Mouse (Mus musculus): ENCODE measurements around the gene Zfp719. TPM values are rescaled to one million over a fixed set of nuclear protein-coding genes. Genes with fewer than 3 reads are reported as not detected.

Gene Zfp719
- polyA plus RNA-seq, 1 experiment: 9.2 TPM

- Histone ChIP-seq H3K4me3 (ENCODE audit: insufficient read depth, low read length) (no peak overlapping the region), H3K4me1 (ENCODE audit: control insufficient read depth, insufficient read depth, low read length) (no peaks in the 10 kb centered on the region), H3K27ac (ENCODE audit: insufficient read depth, low read length) (no peak overlapping the region)
- TF ChIP-seq POLR2A (IDR thresholded peaks at IDR 0.05; ENCODE audit: extremely low read depth, insufficient read depth, low read length): no peak
- no peak for TF ChIP-seq CTCF (IDR thresholded peaks at IDR 0.05; ENCODE audit: extremely low read depth, insufficient read depth, low read length)
Measured at GRCm38 (mm10) chr7:43633940-43634339, 54.5 kb downstream of the Zfp719 start.

- no peak within 1 kb of the TSS for H3K27ac ChIP-seq (ENCODE audit: insufficient read depth, low read length)
- no peak within 1 kb of the TSS for H3K4me3 ChIP-seq (ENCODE audit: insufficient read depth, low read length)
- H3K4me1 ChIP-seq (ENCODE audit: control insufficient read depth, insufficient read depth, low read length): no peaks in the 10 kb centered on the region
- no peak for TF ChIP-seq CTCF (IDR thresholded peaks at IDR 0.05; ENCODE audit: extremely low read depth, insufficient read depth, low read length)
- TF ChIP-seq POLR2A (IDR thresholded peaks at IDR 0.05; ENCODE audit: extremely low read depth, insufficient read depth, low read length): no peak
Measured at GRCm38 (mm10) chr7:43634500-43634899, 55.1 kb downstream of the Zfp719 start, which contains the start of gene Ceacam18. Gene Ceacam18 (plus strand): TSS chr7:43634707.

- no peak overlapping the region for H3K27ac ChIP-seq (ENCODE audit: insufficient read depth, low read length)
- no peak for TF ChIP-seq CTCF (IDR thresholded peaks at IDR 0.05; ENCODE audit: extremely low read depth, insufficient read depth, low read length)
- TF ChIP-seq POLR2A (IDR thresholded peaks at IDR 0.05; ENCODE audit: extremely low read depth, insufficient read depth, low read length): no peak
- H3K4me3 ChIP-seq (ENCODE audit: insufficient read depth, low read length): no peak overlapping the region
- no peaks in the 10 kb centered on the region for H3K4me1 ChIP-seq (ENCODE audit: control insufficient read depth, insufficient read depth, low read length)
Measured at GRCm38 (mm10) chr7:43636194-43636593, 56.8 kb downstream of the Zfp719 start.

GRCm38 (mm10) chr7:43637118-43637517 lies 57.7 kb downstream of the Zfp719 start:
- Histone ChIP-seq H3K4me3 (ENCODE audit: insufficient read depth, low read length) (no peak overlapping the region), H3K27ac (ENCODE audit: insufficient read depth, low read length) (no peak overlapping the region), H3K4me1 (ENCODE audit: control insufficient read depth, insufficient read depth, low read length) (no peaks in the 10 kb centered on the region)
- no peak for TF ChIP-seq POLR2A (IDR thresholded peaks at IDR 0.05; ENCODE audit: extremely low read depth, insufficient read depth, low read length)

GRCm38 (mm10) chr7:43642587-43642986 lies 63.2 kb downstream of the Zfp719 start:
- no peak overlapping the region for H3K4me3 ChIP-seq (ENCODE audit: insufficient read depth, low read length)
- no peak overlapping the region for H3K27ac ChIP-seq (ENCODE audit: insufficient read depth, low read length)
- no peak for TF ChIP-seq POLR2A (IDR thresholded peaks at IDR 0.05; ENCODE audit: extremely low read depth, insufficient read depth, low read length)
- no peaks in the 10 kb centered on the region for H3K4me1 ChIP-seq (ENCODE audit: control insufficient read depth, insufficient read depth, low read length)

Other genes starting within 250 kb of the Zfp719 start
- 0.44 and 1.1 TPM in 2 replicates for gene Siglecf, start 228.3 kb upstream of the Zfp719 start, polyA plus RNA-seq (2012; rRNA removed)
- gene Siglecg, start 171.4 kb upstream of the Zfp719 start, polyA plus RNA-seq (2012; rRNA removed): 0.15 and 0.17 TPM in 2 replicates
- gene Lim2, start 151.9 kb upstream of the Zfp719 start, polyA plus RNA-seq (2012; rRNA removed): not detected in 2 replicates
- 0.32 TPM in 1 of 2 replicates, not detected in the other for gene Nkg7, start 142.5 kb upstream of the Zfp719 start, polyA plus RNA-seq (2012; rRNA removed)
- not detected in 2 replicates for gene Cldnd2, start 138.8 kb upstream of the Zfp719 start, polyA plus RNA-seq (2012; rRNA removed)
- 89.4 and 94.5 TPM in 2 replicates for gene Etfb, start 135.5 kb upstream of the Zfp719 start, polyA plus RNA-seq (2012; rRNA removed)
- gene Gm45233, start 135.5 kb upstream of the Zfp719 start, polyA plus RNA-seq (2012; rRNA removed): 0.78 and 2.1 TPM in 2 replicates
- 1.7 and 3.2 TPM in 2 replicates for gene Vsig10l, start 116.5 kb upstream of the Zfp719 start, polyA plus RNA-seq (2012; rRNA removed)
- gene Iglon5, start 89.5 kb upstream of the Zfp719 start, polyA plus RNA-seq (2012; rRNA removed): 42.2 and 46.0 TPM in 2 replicates
- gene 4931406B18Rik, start 73.7 kb upstream of the Zfp719 start, polyA plus RNA-seq (2012; rRNA removed): not detected in 2 replicates
- 9.3 and 11.2 TPM in 2 replicates for gene Cd33, start 35.2 kb upstream of the Zfp719 start, polyA plus RNA-seq (2012; rRNA removed)
- 5.9 and 6.1 TPM in 2 replicates for gene Zfp658, start 17.4 kb upstream of the Zfp719 start, polyA plus RNA-seq (2012; rRNA removed)
- 0.15 and 0.21 TPM in 2 replicates for gene Zfp819, start 27.6 kb downstream of the Zfp719 start, polyA plus RNA-seq (2012; rRNA removed)
- 0.04 TPM in 1 of 2 replicates, not detected in the other for gene Ceacam18, start 55.1 kb downstream of the Zfp719 start, polyA plus RNA-seq (2012; rRNA removed)
- 1.1 and 1.6 TPM in 2 replicates for gene Siglece, start 80.6 kb downstream of the Zfp719 start, polyA plus RNA-seq (2012; rRNA removed)
- gene Ctu1, start 92.4 kb downstream of the Zfp719 start, polyA plus RNA-seq (2012; rRNA removed): 8.1 and 8.6 TPM in 2 replicates
- gene Klk14, start 110.8 kb downstream of the Zfp719 start, polyA plus RNA-seq (2012; rRNA removed): not detected in 2 replicates
- 0.04 TPM in 1 of 2 replicates, not detected in the other for gene Klk13, start 133.0 kb downstream of the Zfp719 start, polyA plus RNA-seq (2012; rRNA removed)
- gene Klk12, start 189.3 kb downstream of the Zfp719 start, polyA plus RNA-seq (2012; rRNA removed): not detected in 2 replicates
- not detected in 2 replicates for gene Klk11, start 195.0 kb downstream of the Zfp719 start, polyA plus RNA-seq (2012; rRNA removed)
- 0.27 and 0.32 TPM in 2 replicates for gene Klk10, start 201.4 kb downstream of the Zfp719 start, polyA plus RNA-seq (2012; rRNA removed)
- 0.11 TPM in 1 of 2 replicates, not detected in the other for gene Klk9, start 212.3 kb downstream of the Zfp719 start, polyA plus RNA-seq (2012; rRNA removed)
- gene Klk8, start 218.0 kb downstream of the Zfp719 start, polyA plus RNA-seq (2012; rRNA removed): 3.1 and 7.6 TPM in 2 replicates
- 0.11 TPM in 1 of 2 replicates, not detected in the other for gene Klk7, start 231.7 kb downstream of the Zfp719 start, polyA plus RNA-seq (2012; rRNA removed)
- 4.9 and 11.6 TPM in 2 replicates for gene Klk6, start 244.9 kb downstream of the Zfp719 start, polyA plus RNA-seq (2012; rRNA removed)